18 mouse cellular contexts compared by ENCODE assay signal in the genomic region with DNA sequence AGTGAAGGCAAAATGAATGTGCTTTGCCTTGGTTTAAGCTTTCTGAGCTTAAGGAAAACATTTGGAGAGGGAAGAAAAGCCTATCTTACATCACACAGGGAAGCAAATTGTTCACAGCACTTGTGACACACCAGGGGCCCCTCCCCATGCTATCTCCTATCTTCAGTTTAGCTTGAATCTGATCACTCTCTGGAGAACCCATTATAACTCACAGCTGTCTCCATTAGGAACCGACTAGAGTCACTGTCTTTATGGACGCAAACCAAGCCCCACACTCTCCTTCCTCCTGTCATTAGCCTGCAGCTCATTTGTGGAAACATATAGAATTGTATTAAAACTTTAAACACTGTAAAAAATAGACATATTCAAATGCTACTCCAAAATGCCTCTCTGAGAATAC. TPM values are rescaled to one million over a fixed set of nuclear protein-coding genes. Genes with fewer than 3 reads are reported as not detected.
A peak's percentile ranks its signal among the peaks of the same experiment; 100 is the strongest.
DNase-seq lines count a peak whose midpoint lies in the region; ATAC-seq lines count a peak whose summit lies in the region.
"Had no signal": no experiment of that assay in that cellular context is flagged by ENCODE, and none has a peak within 500 bp of the region (broad histone marks: within the 10 kb centered on the region; RNA-seq: fewer than 3 reads in every experiment).

No protein-coding gene starts in this region.

- H3K36me3 ChIP-seq in embryonic facial prominence, embryonic 14.5 days (ENCODE audit: control insufficient read depth, insufficient read depth, low read length): no peaks in the 10 kb centered on the region
- no peaks in the 10 kb centered on the region for H3K36me3 ChIP-seq in embryonic facial prominence, embryonic 10.5 days (replicated peaks)
- H3K36me3 ChIP-seq in neural tube, embryonic 14.5 days (ENCODE audit: control insufficient read depth, insufficient read depth, low read length): no peaks in the 10 kb centered on the region
- H3K36me3 ChIP-seq in neural tube, embryonic 15.5 days: no peaks in the 10 kb centered on the region
- H3K36me3 ChIP-seq: G1E had no signal

- H3K9me3 ChIP-seq in embryonic facial prominence, embryonic 14.5 days (ENCODE audit: control insufficient read depth, low read length): no peaks in the 10 kb centered on the region
- no peaks in the 10 kb centered on the region for H3K9me3 ChIP-seq in embryonic facial prominence, embryonic 10.5 days
- no peaks in the 10 kb centered on the region for H3K9me3 ChIP-seq in neural tube, embryonic 14.5 days (ENCODE audit: control insufficient read depth, low read length)
- H3K9me3 ChIP-seq in neural tube, embryonic 15.5 days (replicated peaks): no peaks in the 10 kb centered on the region
- H3K9me3 ChIP-seq: G1E had no signal

- H3K4me2 ChIP-seq in embryonic facial prominence, embryonic 14.5 days (ENCODE audit: low read depth, low read length): no peak overlapping the region
- H3K4me2 ChIP-seq in neural tube, embryonic 14.5 days (ENCODE audit: low read depth, low read length): no peak overlapping the region
- no peak overlapping the region for H3K4me2 ChIP-seq in neural tube, embryonic 15.5 days

- no peak overlapping the region for H3K4me3 ChIP-seq in embryonic facial prominence, embryonic 14.5 days (ENCODE audit: low read depth, low read length)
- H3K4me3 ChIP-seq in embryonic facial prominence, embryonic 10.5 days: no peak overlapping the region
- no peak overlapping the region for H3K4me3 ChIP-seq in neural tube, embryonic 14.5 days (ENCODE audit: low read depth, low read length)
- no peak overlapping the region for H3K4me3 ChIP-seq in neural tube, embryonic 15.5 days (replicated peaks)

- 38% methylated on average over 2 of the region's 2 CpGs for WGBS in embryonic facial prominence, embryonic 14.5 days
- 56% methylated on average over 2 of the region's 2 CpGs for WGBS in embryonic facial prominence, embryonic 10.5 days
- 35% methylated on average over 2 of the region's 2 CpGs for WGBS in neural tube, embryonic 14.5 days
- 21% methylated on average over 2 of the region's 2 CpGs for WGBS in neural tube, embryonic 15.5 days

- H3K27ac ChIP-seq in embryonic facial prominence, embryonic 14.5 days (replicated peaks; ENCODE audit: low read depth, low read length): no peak overlapping the region
- H3K27ac ChIP-seq in embryonic facial prominence, embryonic 10.5 days (replicated peaks): no peak overlapping the region
- no peak overlapping the region for H3K27ac ChIP-seq in neural tube, embryonic 14.5 days (ENCODE audit: low read depth, low read length)
- no peak overlapping the region for H3K27ac ChIP-seq in neural tube, embryonic 15.5 days (replicated peaks)

- H3K27me3 ChIP-seq in embryonic facial prominence, embryonic 14.5 days (replicated peaks; ENCODE audit: control insufficient read depth, insufficient read depth, low read length): no peaks in the 10 kb centered on the region
- no peaks in the 10 kb centered on the region for H3K27me3 ChIP-seq in embryonic facial prominence, embryonic 10.5 days (replicated peaks; ENCODE audit: low read depth, poor library complexity, severe bottlenecking)
- no peaks in the 10 kb centered on the region for H3K27me3 ChIP-seq in neural tube, embryonic 14.5 days (ENCODE audit: control insufficient read depth, insufficient read depth, low read length)
- H3K27me3 ChIP-seq in neural tube, embryonic 15.5 days (replicated peaks): no peaks in the 10 kb centered on the region

- H3K9ac ChIP-seq in embryonic facial prominence, embryonic 14.5 days (ENCODE audit: low read depth, low read length): no peak overlapping the region
- H3K9ac ChIP-seq in neural tube, embryonic 14.5 days (replicated peaks; ENCODE audit: low read depth, low read length): no peak overlapping the region
- H3K9ac ChIP-seq in neural tube, embryonic 15.5 days (replicated peaks): no peak overlapping the region

- no peaks in the 10 kb centered on the region for H3K4me1 ChIP-seq in embryonic facial prominence, embryonic 14.5 days (ENCODE audit: control insufficient read depth, insufficient read depth, low read length)
- H3K4me1 ChIP-seq in embryonic facial prominence, embryonic 10.5 days: no peaks in the 10 kb centered on the region
- no peaks in the 10 kb centered on the region for H3K4me1 ChIP-seq in neural tube, embryonic 14.5 days (ENCODE audit: control insufficient read depth, insufficient read depth, low read length)
- peaks cover 9% of the 10 kb centered on the region; the same call in 1 of the 2 replicates for H3K4me1 ChIP-seq in neural tube, embryonic 15.5 days

- peak; percentile 51; the same call in 1 of the 2 replicates for ATAC-seq in embryonic facial prominence, embryonic 14.5 days (ENCODE audit: low read depth)
- peak; percentile 63; the same call in 1 of the 2 replicates for ATAC-seq in neural tube, embryonic 14.5 days (ENCODE audit: low read depth)
- ATAC-seq in neural tube, embryonic 15.5 days (ENCODE audit: low FRiP score): no peak
- ATAC-seq: activated CD4-positive, CD25-positive, alpha-beta regulatory T cell, adult 4 months; CD4-positive, CD25-positive, alpha-beta regulatory T cell, adult 4 months; Patski had no signal

- DNase-seq in embryonic facial prominence, embryonic 14.5 days (ENCODE audit: low spot score): no peak
- DNase-seq in embryonic facial prominence, embryonic 10.5 days (ENCODE audit: low spot score): no peak
- DNase-seq: adrenal gland, adult 2 months; adrenal gland, adult 8-10 months; adrenal gland, postnatal 10 days; adrenal gland, postnatal 14 days; adrenal gland, postnatal 25 days; adrenal gland, postnatal 36 days; B cell, adult 2 months; cerebellum, adult 11 months; cerebellum, adult 11-12 months; cerebellum, adult 18-20 months had no signal

RNA-seq across cellular contexts. Expression of gene Rab30, which starts 31.8 kb away (rescaled TPM):
- 21.3 and 25.8 TPM in 2 replicates for polyA plus RNA-seq in embryonic facial prominence, embryonic 14.5 days (2014; fragmentation: Nextera tagmentation; extraction: Ambion mirVana)
- 9.1 and 12.3 TPM in 2 replicates for polyA plus RNA-seq in embryonic facial prominence, embryonic 10.5 days (2016; fragmentation: Nextera tagmentation; extraction: Ambion mirVana)
- polyA plus RNA-seq in neural tube, embryonic 14.5 days (2014; fragmentation: Nextera tagmentation; extraction: Ambion mirVana): 28.5 and 34.7 TPM in 2 replicates
- 22.0 and 23.5 TPM in 2 replicates for polyA plus RNA-seq in neural tube, embryonic 15.5 days (2015; fragmentation: Nextera tagmentation; extraction: Ambion mirVana)

RNA-seq across cellular contexts. Expression of gene Pcf11, which starts 39.8 kb away (rescaled TPM):
- polyA plus RNA-seq in embryonic facial prominence, embryonic 14.5 days (2014; fragmentation: Nextera tagmentation; extraction: Ambion mirVana): 19.0 and 19.6 TPM in 2 replicates
- 18.4 and 20.6 TPM in 2 replicates for polyA plus RNA-seq in embryonic facial prominence, embryonic 10.5 days (2016; fragmentation: Nextera tagmentation; extraction: Ambion mirVana)
- polyA plus RNA-seq in neural tube, embryonic 14.5 days (2014; fragmentation: Nextera tagmentation; extraction: Ambion mirVana): 19.6 and 21.5 TPM in 2 replicates
- polyA plus RNA-seq in neural tube, embryonic 15.5 days (2015; fragmentation: Nextera tagmentation; extraction: Ambion mirVana): 17.9 and 19.7 TPM in 2 replicates
